Mouse (Mus musculus): Measurements from ENCODE around the gene Kif6.

Gene Kif6

GRCm38 (mm10) chr17:49668296-49668695 is 53.4 kb downstream of the Kif6 start:
- no peak for DNase-seq

- DNase-seq = no peak
Measured at GRCm38 (mm10) chr17:49671921-49672339, 57.0 kb downstream of the Kif6 start.

DNA sequence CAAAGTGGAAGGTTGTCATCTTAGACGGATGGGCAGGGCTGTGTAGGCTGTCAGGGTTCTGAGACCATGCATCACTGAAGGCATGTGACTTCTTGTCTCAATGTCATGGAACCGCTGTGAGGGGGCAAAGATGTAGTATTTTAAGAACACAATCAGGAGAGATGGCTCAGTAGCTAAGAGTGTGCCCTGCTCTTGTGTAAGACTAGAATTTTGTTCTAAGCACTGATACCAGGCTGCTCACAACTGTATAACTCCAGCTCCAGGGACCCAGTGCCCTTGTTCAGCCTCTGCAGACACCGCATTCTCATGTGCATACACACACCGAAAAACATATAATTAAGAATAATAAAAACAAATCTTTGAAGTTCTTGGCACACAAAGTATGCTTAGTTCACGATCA is 57.5 kb downstream of the Kif6 start:
- no peak for DNase-seq

GRCm38 (mm10) chr17:49675629-49676028 is 60.7 kb downstream of the Kif6 start:
- DNase-seq = no peak

GRCm38 (mm10) chr17:49681410-49681809 is 66.5 kb downstream of the Kif6 start:
- DNase-seq = no peak

- DNase-seq = no peak
Measured at GRCm38 (mm10) chr17:49684146-49684545, 69.2 kb downstream of the Kif6 start.

DNA sequence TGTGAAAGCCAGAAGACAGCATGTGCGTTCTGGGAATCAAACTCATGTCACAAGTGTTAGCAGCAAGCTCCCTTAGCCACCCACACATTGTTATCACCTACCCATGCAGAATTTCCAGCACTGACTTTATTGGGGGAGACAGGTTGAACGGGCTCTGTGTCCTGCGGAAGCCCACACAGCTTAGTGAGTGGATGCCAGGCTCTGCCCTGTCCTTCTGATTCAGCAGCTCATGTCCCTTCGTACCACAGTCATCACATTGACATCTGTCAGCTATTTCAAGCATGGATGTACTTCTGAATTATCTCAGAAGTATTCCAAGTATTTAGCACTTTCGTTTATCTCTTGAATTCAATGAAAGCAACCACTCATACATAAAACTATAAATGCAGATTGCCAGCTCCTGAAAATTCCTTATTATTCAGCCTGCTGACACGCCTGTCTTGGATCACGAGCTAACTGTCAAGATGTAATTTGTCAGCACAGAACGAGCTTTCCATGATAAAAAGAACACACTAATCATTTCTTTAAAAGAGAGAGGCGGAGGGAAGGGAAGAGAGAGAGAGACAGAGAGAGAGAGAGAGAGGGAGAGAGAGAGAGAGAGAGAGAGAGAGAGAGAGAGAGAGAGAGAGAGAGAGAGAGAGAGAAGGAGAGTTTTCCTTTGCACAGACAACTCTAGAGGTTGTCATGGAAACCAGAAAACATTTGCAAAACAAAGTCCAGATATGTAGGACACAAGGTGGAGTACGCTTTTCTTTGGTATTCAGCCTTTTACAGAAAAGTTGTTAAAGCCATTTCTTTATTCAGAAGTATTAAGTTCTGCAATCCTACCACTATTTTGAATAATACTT is 75.9 kb downstream of the Kif6 start:
- no peak for DNase-seq

DNA sequence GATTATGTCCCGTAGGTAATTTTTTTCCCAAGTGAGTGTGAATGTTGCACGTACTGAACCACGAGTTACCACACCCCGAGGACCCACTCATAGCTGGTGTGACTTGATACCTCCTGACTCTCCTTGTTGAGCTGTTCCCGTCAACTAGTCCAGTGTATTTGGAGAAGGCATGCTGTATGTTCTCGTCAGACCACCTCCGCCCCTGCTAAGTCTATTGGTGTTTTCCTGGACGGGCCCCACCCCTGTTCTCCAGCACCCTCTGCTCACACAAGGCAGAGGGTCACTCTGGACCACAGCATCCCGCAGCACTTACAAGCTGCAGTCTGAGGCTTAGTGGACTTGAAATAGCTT is 76.5 kb downstream of the Kif6 start:
- no peak for DNase-seq

DNA sequence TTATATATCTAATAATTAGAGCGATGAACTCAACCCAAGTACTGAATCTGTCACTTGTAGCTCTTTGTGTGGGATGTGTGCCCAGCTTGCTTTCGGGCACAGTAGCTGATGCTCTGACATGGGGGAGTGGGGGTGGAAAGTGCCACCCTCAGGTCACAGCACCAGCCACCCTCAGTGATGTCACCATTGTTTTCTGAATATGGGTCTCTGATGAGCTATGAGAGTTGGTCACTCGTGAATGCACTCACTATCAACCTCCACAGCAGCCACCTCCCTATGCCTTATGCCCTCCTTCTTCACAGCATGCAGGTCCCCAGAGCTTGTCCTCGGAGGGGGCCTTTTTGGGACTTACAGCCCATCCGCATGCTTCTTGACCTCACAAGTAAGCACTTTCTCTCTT is 78.3 kb downstream of the Kif6 start:
- no peak for DNase-seq

DNA sequence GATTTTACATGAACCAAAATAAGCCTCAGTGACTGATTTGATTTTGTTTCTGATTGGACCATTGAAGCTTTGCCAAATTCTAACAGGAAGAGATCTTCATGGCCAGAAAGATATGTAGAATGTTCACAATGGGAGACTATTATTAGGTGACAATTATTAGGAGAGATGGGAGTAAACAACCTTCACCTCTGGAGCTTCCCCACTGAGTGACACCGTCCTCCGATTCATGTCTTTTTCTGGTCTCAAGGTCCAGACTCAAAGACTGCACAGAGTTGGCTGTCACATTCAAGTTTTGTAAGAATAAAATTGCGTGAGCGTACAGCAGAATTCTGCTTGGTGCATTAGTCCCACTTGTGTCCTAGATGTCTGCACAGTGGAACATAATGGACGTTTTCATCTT is 82.3 kb downstream of the Kif6 start:
- DNase-seq = no peak

DNA sequence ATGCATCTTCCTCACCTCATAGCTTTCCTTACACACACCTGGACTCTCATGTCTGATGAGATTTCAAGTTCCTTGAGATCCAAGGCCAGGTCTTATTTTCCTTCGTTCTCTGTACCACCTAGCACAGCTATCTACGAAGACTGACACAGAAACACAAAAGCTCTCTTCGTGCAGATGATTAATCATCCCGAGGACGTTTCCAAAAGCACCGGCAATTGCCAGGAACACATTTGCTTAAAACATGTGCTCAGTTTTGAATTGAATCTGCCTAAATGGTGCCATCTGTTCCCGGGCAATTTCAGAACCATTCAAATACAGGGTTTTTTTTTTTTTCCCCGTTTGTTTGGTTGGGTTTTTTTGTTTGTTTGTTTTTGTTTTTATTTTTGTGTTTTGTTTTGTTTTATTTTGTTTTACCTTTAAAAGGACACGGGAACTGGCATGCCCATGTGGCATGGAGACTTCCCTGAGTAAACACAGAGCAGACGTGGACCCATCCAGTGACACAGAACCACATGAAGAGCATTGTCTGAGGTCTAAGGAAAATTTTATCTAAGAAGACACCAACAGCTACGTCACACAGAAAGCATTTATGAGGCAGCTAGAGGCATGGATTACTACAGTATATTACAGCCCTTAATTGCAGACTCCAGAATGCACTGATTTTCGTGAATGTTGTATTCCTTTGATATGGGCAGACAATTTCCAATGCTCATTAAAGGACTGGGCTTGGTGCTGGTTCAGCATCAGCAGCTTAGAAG is 88.7 kb downstream of the Kif6 start:
- no peak for DNase-seq

GRCm38 (mm10) chr17:49709192-49709591 is 94.3 kb downstream of the Kif6 start:
- no peak for DNase-seq

DNA sequence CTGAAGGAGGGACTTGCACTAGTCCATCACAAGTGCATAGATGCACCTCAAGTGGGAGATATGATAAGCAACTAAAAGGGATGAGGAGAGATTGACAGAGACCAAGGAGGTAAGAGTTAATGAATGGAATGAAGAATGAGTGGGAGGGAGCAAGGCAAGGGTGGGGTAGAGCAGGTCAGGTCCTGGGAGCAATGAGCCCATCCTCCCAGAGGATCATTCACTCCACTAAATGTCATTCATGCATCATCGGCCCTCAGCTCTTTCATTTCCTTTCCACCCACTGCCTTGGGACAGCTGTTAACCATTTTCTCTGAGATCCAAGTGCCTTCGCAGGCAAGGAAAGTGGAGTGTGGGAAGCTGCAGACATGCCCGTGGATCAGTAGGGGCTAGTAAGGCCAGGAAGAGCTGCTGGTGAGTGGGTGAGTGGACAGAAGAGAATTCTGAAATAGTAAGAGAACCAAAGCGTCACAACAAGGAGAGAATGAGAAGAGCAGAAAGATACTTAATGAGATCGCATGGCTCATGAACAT is 95.2 kb downstream of the Kif6 start:
- DNase-seq = no peak

DNA sequence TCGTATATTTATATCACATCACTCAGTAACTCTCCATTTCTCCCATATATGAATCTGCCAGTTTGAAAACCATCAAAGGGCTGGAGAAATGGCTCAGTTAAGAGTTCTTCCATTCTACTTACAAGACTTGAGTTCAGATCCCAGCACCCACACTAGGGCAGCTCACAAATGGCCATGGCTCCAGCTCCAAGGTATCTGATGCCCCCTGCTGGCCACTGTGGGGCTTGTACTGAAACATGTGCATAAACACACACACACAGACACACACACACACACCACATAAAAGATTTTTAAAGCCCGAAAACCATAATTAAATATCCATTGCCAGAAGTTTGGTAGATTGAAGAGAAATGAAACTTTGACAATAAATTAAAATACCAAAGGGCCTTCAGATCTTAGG is 111.3 kb downstream of the Kif6 start:
- no peak for DNase-seq

GRCm38 (mm10) chr17:49726976-49727375 is 112.0 kb downstream of the Kif6 start:
- no peak for DNase-seq

DNA sequence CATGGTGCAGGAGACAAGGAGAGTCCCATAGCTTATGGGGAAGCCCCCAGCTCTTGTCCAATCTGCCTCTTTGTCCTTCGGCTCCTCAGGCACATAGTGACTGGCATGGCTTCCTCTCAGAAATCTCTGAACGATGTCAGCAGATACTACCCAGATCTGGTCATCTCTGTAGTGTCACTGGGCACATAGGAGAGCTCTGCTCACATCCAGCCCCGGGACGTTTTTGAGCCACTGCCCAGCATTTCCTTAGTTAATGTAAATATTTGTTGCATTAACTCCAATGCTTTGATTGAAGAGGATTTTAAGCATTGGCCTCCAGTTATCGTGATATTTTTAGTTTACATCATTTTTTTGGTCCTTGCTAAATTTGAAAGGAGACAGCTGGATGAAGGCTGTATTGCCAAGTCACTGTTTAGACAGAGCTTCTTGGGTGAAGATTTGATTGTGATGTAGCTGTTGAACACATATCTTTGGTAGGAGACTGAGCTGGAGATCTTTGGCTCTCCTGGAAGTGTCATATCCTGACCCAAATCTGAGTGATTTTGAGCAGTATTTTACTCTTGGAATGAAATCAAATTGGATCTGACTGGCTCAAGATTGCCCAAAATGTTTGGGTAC is 112.6 kb downstream of the Kif6 start:
- no peak for DNase-seq

DNA sequence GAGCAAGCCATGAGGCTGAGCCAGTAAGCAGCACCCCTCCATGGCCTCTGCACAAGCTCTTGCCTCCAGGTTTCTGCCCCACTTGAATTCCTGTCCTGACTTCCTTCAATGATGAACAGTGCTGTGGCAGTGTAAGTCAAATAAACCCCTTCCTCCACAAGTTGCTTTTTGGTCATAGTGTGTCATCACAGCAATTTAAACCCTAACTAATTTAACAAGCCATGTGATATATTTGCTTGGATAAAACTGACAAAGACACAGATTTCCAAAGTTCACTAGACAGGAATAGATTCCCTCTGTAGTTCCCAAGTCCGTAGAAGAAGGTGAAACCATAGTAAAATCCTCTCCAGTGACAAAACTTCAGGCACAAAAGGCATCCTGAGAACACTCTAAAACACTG is 114.9 kb downstream of the Kif6 start:
- no peak for DNase-seq

DNA sequence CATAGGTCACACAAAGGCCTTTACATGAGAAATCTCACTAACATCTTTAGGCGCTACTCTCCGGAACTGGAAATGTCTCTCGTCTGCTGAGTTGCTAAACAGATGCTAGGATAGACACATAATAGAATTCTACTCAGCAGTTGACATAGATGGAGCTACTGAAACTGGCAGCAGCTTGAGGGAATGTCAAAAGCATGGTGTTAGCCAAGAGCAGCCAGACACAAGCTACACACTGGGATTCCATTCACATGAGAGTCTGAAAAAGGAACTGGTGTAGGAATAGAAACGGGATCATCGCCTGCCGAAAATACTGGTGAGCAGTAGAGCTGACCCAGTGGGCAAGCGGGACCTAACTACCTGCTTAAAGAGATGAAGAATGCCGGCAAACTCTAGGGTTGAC is 117.8 kb downstream of the Kif6 start:
- no peak for DNase-seq

GRCm38 (mm10) chr17:49734079-49734478 is 119.1 kb downstream of the Kif6 start:
- DNase-seq = no peak

GRCm38 (mm10) chr17:49734776-49735175 is 119.8 kb downstream of the Kif6 start:
- DNase-seq = no peak

DNA sequence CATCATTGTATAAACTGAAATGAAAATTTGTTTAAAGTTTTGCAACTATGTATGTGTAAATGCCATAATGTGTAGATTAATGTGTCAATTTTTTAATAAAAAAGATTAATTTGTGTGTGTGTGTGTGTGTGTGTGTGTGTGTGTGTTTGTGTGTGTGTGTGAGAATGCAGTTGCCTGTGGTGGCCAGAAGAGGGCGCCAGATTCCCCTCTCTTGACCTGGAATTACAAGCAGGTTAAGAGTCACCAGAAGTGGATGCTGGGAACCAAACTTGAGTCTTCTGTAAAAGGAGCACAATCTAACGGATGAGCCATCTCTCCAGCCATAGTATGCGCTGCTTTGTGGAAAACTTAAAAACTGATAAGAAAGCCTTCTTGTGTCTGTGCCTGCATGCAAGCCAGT is 121.4 kb downstream of the Kif6 start:
- DNase-seq = no peak

DNA sequence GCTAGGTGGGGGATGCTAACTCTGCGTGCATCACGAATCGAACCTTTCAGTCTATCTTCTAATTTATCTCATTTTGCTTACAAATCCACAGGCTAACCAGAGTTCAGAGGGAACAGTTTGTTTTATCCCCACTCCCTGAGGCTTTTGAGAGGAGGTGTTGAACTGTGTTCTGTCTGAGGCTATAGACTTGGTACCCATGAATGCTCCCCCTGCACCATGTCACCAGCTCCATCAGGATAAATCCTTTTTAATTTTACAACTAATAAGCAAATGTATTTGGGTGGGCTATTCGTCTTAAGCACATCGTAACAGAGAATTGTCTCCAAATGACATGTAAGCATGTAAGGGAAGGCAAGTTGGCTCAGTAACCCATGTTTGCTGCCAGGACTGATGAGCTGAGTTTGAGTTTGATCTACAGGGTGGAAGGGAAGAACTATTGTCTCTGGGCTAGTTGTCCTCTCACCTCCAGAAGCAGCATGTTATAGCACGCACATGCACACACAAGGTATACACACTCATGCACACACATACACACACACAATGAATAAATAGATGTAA is 122.4 kb downstream of the Kif6 start:
- no peak for DNase-seq

GRCm38 (mm10) chr17:49738351-49738750 is 123.4 kb downstream of the Kif6 start:
- no peak for DNase-seq

Measured in cerebellum, adult 11-12 months (tissue).